Mouse (Mus musculus) heart, embryonic 12.5 days (tissue): ENCODE measurements around the gene Gpt2. TPM values are rescaled to one million over a fixed set of nuclear protein-coding genes. Genes with fewer than 3 reads are reported as not detected.
A peak's percentile ranks its signal among the peaks of the same experiment; 100 is the strongest.

Experiments
- ATAC-seq: fragments of 200-750 bp; cut with Nextera tagmentation; 2 replicates; pipeline ENCODE4 v1.8.0; 2017; ENCODE audit warnings: moderate TSS enrichment, moderate library complexity; ENCODE audit not compliant: insufficient number of reproducible peaks, low FRiP score
- H3K27ac ChIP-seq: fragments of 300-500 bp; sonication (generic); 2 replicates; pipeline ENCODE4 v1.5.1; 2016; ENCODE audit warnings: mild to moderate bottlenecking, moderate library complexity; ENCODE audit not compliant: poor library complexity, severe bottlenecking
- H3K27me3 ChIP-seq: fragments of 300-500 bp; sonication (generic); replicated peaks from 2 replicates; pipeline ENCODE4 v1.6.1; 2016; ENCODE audit warnings: mild to moderate bottlenecking, moderate library complexity
- H3K36me3 ChIP-seq: fragments of 300-500 bp; sonication (generic); 2 replicates; pipeline ENCODE4 v1.6.1; 2016; ENCODE audit warnings: mild to moderate bottlenecking, moderate library complexity
- H3K4me1 ChIP-seq: fragments of 300-500 bp; sonication (generic); replicated peaks from 2 replicates; pipeline ENCODE4 v1.6.1; 2016; ENCODE audit warnings: mild to moderate bottlenecking
- H3K4me2 ChIP-seq: fragments of 300-500 bp; sonication (generic); 2 replicates; pipeline ENCODE4 v1.6.1; 2016; ENCODE audit warnings: mild to moderate bottlenecking, moderate library complexity
- H3K4me3 ChIP-seq: fragments of 300-500 bp; sonication (generic); 2 replicates; pipeline ENCODE4 v1.5.1; 2016; ENCODE audit warnings: mild to moderate bottlenecking
- H3K9ac ChIP-seq: fragments of 300-500 bp; sonication (generic); 2 replicates; pipeline ENCODE4 v1.6.1; 2016; ENCODE audit warnings: mild to moderate bottlenecking, moderate library complexity
- H3K9me3 ChIP-seq: fragments of 300-500 bp; sonication (generic); replicated peaks from 2 replicates; pipeline ENCODE4 v1.6.1; 2016; ENCODE audit warnings: mild to moderate bottlenecking, moderate library complexity
- WGBS: fragments of 180-500 bp; shearing (Covaris S2); methylation state at CpG from one replicate; pipeline ENCODE4 v1.1.7; 2016; 5-methylcytosine and 5-hydroxymethylcytosine counted together
- polyA plus RNA-seq: library from polyadenylated mRNA; unstranded; fragments of >200 nt; fragmentation: Nextera tagmentation; extraction: Ambion mirVana; gene quantifications from 2 replicates; pipeline ENCODE4 v1.2.1, GENCODE M21; 2016

The Gpt2 gene
- 10.3 and 11.7 TPM in 2 replicates for polyA plus RNA-seq

- Histone ChIP-seq H3K4me1 (peaks cover 10% of the 10 kb centered on the region), H3K27me3 (peaks cover 9% of the 10 kb centered on the region; the same call in 1 of the 2 replicates), H3K9me3 (no peaks in the 10 kb centered on the region), H3K27ac (no peak within 1 kb of the TSS), H3K4me2 (peak within 1 kb of the TSS; percentile 100), H3K4me3 (peak within 1 kb of the TSS; percentile 82), H3K36me3 (no peaks in the 10 kb centered on the region), H3K9ac (peak within 1 kb of the TSS; percentile 83)
- WGBS, result under 1% methylated on average over 41 of the region's 41 CpGs
- peak; percentile 97 for ATAC-seq
These were observed at the start of gene Gpt2 for GRCm38 (mm10) chr8:85492125-85492875. Gene Gpt2 (plus strand): TSS chr8:85492576.

- Histone ChIP-seq H3K4me2 (no peak overlapping the region), H3K36me3 (no peaks in the 10 kb centered on the region), H3K9ac (no peak overlapping the region), H3K27ac (no peak overlapping the region), H3K4me3 (no peak overlapping the region), H3K4me1 (no peaks in the 10 kb centered on the region), H3K9me3 (peaks cover 5% of the 10 kb centered on the region), H3K27me3 (no peaks in the 10 kb centered on the region)
- ATAC-seq, result no peak
These were observed 48.3 kb upstream of the Gpt2 start for GRCm38 (mm10) chr8:85444092-85444491.

- Histone ChIP-seq H3K27ac (no peak overlapping the region), H3K4me1 (no peaks in the 10 kb centered on the region), H3K4me2 (no peak overlapping the region), H3K4me3 (no peak overlapping the region), H3K27me3 (no peaks in the 10 kb centered on the region), H3K36me3 (no peaks in the 10 kb centered on the region), H3K9ac (no peak overlapping the region), H3K9me3 (no peaks in the 10 kb centered on the region)
- no peak for ATAC-seq
- WGBS, result 71% methylated on average over 15 of the region's 15 CpGs
These were observed 46.3 kb upstream of the Gpt2 start for GRCm38 (mm10) chr8:85445936-85446685.

GRCm38 (mm10) chr8:85450335-85450734 lies 42.0 kb upstream of the Gpt2 start:
- peaks cover 9% of the 10 kb centered on the region for H3K4me1 ChIP-seq
- no peak overlapping the region for H3K4me3 ChIP-seq
- H3K27me3 ChIP-seq, result no peaks in the 10 kb centered on the region
- no peak for ATAC-seq
- H3K9me3 ChIP-seq, result no peaks in the 10 kb centered on the region
- H3K27ac ChIP-seq, result no peak overlapping the region
- H3K4me2 ChIP-seq, result no peak overlapping the region
- H3K9ac ChIP-seq, result no peak overlapping the region
- H3K36me3 ChIP-seq, result no peaks in the 10 kb centered on the region
- WGBS, result 76% methylated on average over 3 of the region's 3 CpGs

- no peak; the same call in 1 of the 2 replicates for ATAC-seq
- Histone ChIP-seq H3K4me3 (0 out of 2 replicates have a peak overlapping the region, but pooled peaks have one; percentile 18), H3K9ac (0 out of 2 replicates have a peak overlapping the region, but pooled peaks have one; percentile 20)
These were observed 40.0 kb upstream of the Gpt2 start for GRCm38 (mm10) chr8:85452328-85452727.

GRCm38 (mm10) chr8:85453256-85453655 lies 39.1 kb upstream of the Gpt2 start:
- Histone ChIP-seq H3K27ac (no peak overlapping the region), H3K9ac (no peak overlapping the region), H3K36me3 (no peaks in the 10 kb centered on the region), H3K4me2 (no peak overlapping the region), H3K4me3 (no peak overlapping the region), H3K4me1 (peaks cover 9% of the 10 kb centered on the region), H3K27me3 (no peaks in the 10 kb centered on the region), H3K9me3 (no peaks in the 10 kb centered on the region)
- WGBS, result 77% methylated on average over 2 of the region's 2 CpGs
- ATAC-seq, result no peak

More at GRCm38 (mm10) chr8:85452328-85452727, 40.0 kb upstream of the Gpt2 start:
- Histone ChIP-seq H3K9me3 (no peaks in the 10 kb centered on the region), H3K27ac (no peak overlapping the region), H3K4me1 (peaks cover 9% of the 10 kb centered on the region), H3K4me2 (peak overlapping the region; percentile 57), H3K27me3 (no peaks in the 10 kb centered on the region), H3K36me3 (no peaks in the 10 kb centered on the region)
- 17% methylated on average over 14 of the region's 14 CpGs for WGBS

- no peaks in the 10 kb centered on the region for H3K36me3 ChIP-seq
- peaks cover 9% of the 10 kb centered on the region for H3K4me1 ChIP-seq
These were observed 37.6 kb upstream of the Gpt2 start for GRCm38 (mm10) chr8:85454750-85455149.

GRCm38 (mm10) chr8:85456536-85456935 lies 35.8 kb upstream of the Gpt2 start:
- Histone ChIP-seq H3K36me3 (no peaks in the 10 kb centered on the region), H3K4me1 (peaks cover 9% of the 10 kb centered on the region), H3K9ac (no peak overlapping the region), H3K9me3 (no peaks in the 10 kb centered on the region), H3K27ac (no peak overlapping the region), H3K4me3 (no peak overlapping the region), H3K27me3 (no peaks in the 10 kb centered on the region), H3K4me2 (no peak overlapping the region)
- WGBS, result 9% methylated on average over 14 of the region's 14 CpGs
- ATAC-seq, result no peak

More at GRCm38 (mm10) chr8:85454750-85455149, 37.6 kb upstream of the Gpt2 start:
- H3K9ac ChIP-seq, result no peak overlapping the region
- H3K4me3 ChIP-seq, result no peak overlapping the region
- WGBS, result 62% methylated on average over 8 of the region's 8 CpGs
- no peaks in the 10 kb centered on the region for H3K27me3 ChIP-seq
- H3K9me3 ChIP-seq, result no peaks in the 10 kb centered on the region
- ATAC-seq, result no peak
- H3K4me2 ChIP-seq, result no peak overlapping the region
- H3K27ac ChIP-seq, result no peak overlapping the region

- H3K9me3 ChIP-seq, result no peaks in the 10 kb centered on the region
- no peak overlapping the region for H3K4me2 ChIP-seq
- H3K27ac ChIP-seq, result no peak overlapping the region
- no peaks in the 10 kb centered on the region for H3K27me3 ChIP-seq
- no peak for ATAC-seq
- no peak overlapping the region for H3K9ac ChIP-seq
- no peak overlapping the region for H3K4me3 ChIP-seq
- 70% methylated on average over 3 of the region's 3 CpGs for WGBS
- H3K4me1 ChIP-seq, result no peaks in the 10 kb centered on the region
- H3K36me3 ChIP-seq, result no peaks in the 10 kb centered on the region
These were observed 32.8 kb upstream of the Gpt2 start for GRCm38 (mm10) chr8:85459582-85459981.

- no peak overlapping the region for H3K9ac ChIP-seq
- WGBS, result 22% methylated on average over 5 of the region's 5 CpGs
- no peaks in the 10 kb centered on the region for H3K27me3 ChIP-seq
- H3K4me1 ChIP-seq, result no peaks in the 10 kb centered on the region
- H3K4me3 ChIP-seq, result no peak overlapping the region
- no peaks in the 10 kb centered on the region for H3K9me3 ChIP-seq
- H3K36me3 ChIP-seq, result no peaks in the 10 kb centered on the region
- no peak for ATAC-seq
- no peak overlapping the region for H3K27ac ChIP-seq
- H3K4me2 ChIP-seq, result no peak overlapping the region
These were observed 31.6 kb upstream of the Gpt2 start for GRCm38 (mm10) chr8:85460804-85461203.

- Histone ChIP-seq H3K4me2 (no peak overlapping the region), H3K4me1 (no peaks in the 10 kb centered on the region), H3K27me3 (no peaks in the 10 kb centered on the region), H3K9me3 (no peaks in the 10 kb centered on the region), H3K9ac (no peak overlapping the region), H3K4me3 (no peak overlapping the region), H3K36me3 (no peaks in the 10 kb centered on the region), H3K27ac (no peak overlapping the region)
- ATAC-seq, result no peak
- WGBS, result 77% methylated on average over 3 of the region's 3 CpGs
These were observed 31.0 kb upstream of the Gpt2 start for GRCm38 (mm10) chr8:85461377-85461776.
